Mouse (Mus musculus): ENCODE results near the gene Arhgef5.
"Not testable (repeated sequence)": the region's sequence is repeated elsewhere in the genome, so short reads cannot be mapped to it uniquely, and the experiment has no call there.

Gene Arhgef5

DNA sequence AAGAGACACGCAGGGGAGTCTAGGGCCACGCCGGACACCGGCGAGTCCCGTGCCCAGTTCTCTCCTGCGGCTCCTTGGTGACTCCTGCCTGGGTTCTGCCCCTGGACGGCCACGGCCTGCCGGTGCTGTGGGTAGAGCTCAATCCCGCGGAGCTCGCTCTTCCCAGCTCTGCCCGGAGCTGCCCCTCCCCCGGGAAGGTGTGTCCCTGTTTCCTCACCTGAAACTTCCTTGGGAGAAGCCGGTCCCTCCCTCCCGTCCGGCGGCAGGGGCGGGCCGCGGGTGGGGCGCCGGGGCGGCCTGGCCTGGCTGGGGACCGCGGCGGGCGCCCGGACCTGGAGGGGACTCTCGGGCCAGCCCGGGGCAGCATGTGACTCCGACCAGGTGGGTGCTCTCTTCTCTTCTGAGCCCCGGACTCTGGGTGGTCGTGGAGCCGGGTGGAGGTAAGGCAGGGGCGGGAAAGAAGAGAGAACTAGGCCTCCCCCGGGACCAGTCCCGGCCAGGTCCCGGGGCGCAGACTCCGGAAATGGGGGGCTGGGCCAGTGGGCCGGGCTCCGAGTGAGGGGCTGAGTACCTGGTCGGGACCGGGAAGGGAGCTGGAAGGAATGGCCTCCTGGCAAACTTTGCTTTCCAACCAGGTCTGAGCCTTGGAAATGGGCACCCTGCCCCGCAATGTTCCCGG, at the start of gene Arhgef5:
Gene Arhgef5 (plus strand): TSS at position 220 of the 679 bp plus-strand sequence.
- ChIA-PET CTCF (interaction anchor here in 2 of 4 experiments (0.7 to 0.8 kb wide), 2 partner anchors 11 to 14 kb away, joined by 3 to 7 read pairs; no protein-coding TSS in a partner anchor), POLR2A (interaction anchor here in 1 of 4 experiments (1.0 kb wide), 1 partner anchor 401 kb away, joined by 3 read pairs; the partner anchor contains the start of gene Tpk1)

DNA sequence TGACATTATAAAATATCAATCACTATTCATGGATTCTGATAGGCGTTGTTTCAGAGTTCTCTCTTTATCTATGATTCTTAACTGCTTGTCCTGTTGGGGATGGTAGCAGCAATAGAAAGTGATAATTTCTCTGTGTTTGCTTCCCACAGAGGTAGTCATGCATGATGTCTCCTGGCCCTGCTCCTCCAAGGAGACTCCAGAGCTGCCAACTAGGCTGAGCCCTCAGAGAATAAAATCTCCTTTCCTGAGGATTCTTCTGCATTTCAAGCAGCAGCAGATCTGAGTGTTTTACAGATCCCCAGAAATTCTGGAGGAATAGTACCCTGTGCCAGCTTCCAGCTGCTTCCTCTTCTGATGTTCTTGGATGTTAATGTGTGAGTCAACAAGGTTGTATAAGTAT, 34.1 kb upstream of the Arhgef5 start, which contains the start of gene Olfr47:
Gene Olfr47 (plus strand): TSS at position 275 of the 400 bp plus-strand sequence.
- POLR2A ChIA-PET, CTCF ChIA-PET: not testable (repeated sequence)

DNA sequence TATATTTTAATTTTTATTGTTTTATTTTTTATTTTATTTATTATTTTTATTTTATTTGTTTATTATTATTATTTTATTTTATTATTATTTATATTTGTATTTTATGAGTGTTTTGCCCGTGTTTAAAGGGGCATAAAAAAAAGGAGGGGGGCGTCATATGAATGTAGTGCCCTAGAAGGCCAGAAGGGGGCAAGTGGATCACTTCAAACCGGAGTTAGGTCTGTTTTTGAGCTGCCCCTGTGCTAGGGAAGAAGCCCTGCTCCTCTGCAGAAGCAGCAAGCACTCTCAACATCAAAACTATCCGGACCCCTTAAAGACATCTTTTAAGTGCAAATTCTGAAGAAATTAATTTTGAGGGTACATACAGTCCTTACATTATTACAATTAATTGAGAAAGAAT, 23.3 kb upstream of the Arhgef5 start:
- POLR2A ChIA-PET = no interaction called here
- CTCF ChIA-PET = interaction anchor here in 3 of 4 experiments (0.5 to 2.3 kb wide), 3 partner anchors 55 to 182 kb away, joined by 3 to 9 read pairs (median 3); no protein-coding TSS in a partner anchor

DNA sequence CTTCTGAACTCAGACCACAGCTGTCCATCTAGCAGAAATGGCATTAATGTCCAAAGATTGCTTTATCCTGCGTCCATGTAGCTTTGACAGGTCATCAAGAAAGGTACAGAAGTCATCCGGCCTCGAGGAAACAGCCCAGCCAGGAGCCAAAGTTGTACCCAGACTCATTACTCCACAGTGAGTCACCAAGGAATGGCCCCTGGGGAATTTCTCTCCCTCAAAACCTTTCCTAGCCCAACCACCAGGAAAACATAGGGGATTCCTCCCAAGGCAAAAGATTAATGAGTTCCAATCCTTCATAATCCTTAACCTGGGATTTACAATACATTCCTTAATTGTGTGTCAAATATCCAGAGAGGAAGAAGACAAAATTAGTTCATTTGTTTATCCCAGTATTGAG, 18.0 kb upstream of the Arhgef5 start:
- CTCF ChIA-PET = no interaction called here

DNA sequence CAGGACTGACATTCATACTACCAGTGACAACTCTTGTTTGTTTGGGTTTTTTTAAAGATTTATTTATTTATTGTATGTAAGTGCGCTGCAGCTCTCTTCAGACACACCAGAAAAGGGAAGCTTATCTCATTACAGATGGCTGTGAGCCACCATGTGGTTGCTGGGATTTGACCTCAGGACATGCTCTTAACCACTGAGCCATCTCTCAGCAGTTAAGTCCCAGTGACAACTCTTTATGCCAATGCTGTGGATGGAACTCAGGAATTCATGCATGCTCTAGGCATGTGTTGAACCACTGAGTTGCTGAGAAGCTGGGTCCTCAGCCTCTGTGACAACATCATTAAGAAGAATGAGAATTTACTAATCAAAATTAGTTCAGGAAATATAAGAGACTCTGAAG, 12.4 kb upstream of the Arhgef5 start:
- CTCF ChIA-PET = no interaction called here

More for the DNA sequence above, 18.0 kb upstream of the Arhgef5 start:
- POLR2A ChIA-PET = no interaction called here

DNA sequence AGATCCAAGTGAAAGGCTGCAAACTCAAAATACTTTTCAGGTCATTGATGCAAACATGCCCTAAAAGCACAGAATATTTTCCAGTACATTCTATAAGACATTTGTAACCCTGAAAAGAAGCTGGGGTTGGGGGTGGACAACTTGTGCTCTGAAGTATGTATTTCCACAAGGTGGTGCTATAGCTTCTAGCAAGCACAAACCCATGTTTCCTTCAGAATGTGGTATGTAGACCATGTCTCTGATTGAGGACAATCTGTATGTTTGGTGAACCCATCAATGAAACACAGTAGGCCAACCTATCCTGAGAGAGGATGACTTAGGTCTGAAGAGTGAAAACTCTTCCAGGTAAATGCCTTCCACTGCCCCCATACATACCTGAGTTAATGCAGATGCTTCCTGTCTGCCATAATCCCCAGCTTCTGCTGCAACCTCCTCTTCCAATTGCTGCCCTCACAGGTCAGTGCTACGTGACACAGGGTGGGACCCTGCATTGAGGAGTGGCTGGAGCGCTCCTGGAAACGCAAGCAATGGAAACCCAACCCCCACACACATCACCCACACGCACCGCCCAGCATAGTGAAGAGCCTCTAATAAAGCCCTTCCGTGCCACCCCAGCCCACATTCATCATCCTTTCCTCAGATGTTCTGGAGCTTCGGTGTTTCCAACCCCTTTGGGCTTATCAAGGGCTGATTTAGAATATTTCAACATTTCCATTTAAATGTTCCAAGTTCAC, 11.0 kb upstream of the Arhgef5 start:
- ChIA-PET POLR2A (no interaction called here), CTCF (interaction anchor here in 3 of 4 experiments (0.5 to 1.3 kb wide), 5 partner anchors 11 to 196 kb away, joined by 3 to 9 read pairs (median 4); partner anchors contain the start of gene Arhgef5 (in 1 of the 3))

More for the DNA sequence above, 12.4 kb upstream of the Arhgef5 start:
- POLR2A ChIA-PET = no interaction called here

DNA sequence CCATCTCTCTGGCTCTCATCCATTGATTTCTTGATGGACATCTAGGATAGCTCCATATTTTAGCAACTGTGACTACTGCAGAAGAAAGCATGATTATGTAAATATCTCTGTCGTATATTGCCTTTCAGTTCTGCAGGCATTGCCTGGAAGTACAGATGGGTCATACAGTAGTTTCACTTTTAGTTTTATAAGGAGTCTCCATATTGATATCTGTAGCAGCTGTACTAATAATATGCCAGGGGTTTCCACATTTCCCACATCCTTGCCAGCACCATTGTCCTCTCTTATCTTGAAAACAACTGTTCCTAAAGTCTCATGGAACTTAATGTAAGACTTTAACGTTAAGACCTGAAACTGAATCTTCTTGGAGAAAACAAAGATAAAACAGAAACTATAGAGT, 4.6 kb upstream of the Arhgef5 start:
- ChIA-PET CTCF (no interaction called here), POLR2A (no interaction called here)

DNA sequence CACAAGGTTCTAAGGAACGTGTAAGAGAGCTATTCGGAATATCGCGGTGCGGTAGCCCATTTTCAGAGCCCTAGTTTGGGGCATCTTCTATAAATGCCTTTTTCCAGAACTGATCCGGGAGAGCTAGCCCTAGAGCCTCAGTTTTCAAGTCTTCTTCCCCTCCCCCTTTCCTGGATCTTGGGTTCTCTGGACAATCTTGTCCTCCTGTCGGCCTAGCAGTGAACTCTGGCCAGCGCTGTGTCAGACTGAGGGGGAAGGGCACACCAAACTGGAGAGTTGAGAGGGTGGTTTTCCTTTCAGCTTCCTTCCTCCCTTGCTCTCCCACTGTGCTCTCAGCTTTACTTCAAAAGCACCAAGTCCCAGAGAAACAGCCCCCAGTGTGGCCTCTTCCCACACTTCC, 974 bp downstream of the Arhgef5 start:
- ChIA-PET POLR2A (interaction anchor here in 1 of 4 experiments (1.0 kb wide), 1 partner anchor 400 kb away, joined by 3 read pairs; the partner anchor contains the start of gene Tpk1), CTCF (no interaction called here)

DNA sequence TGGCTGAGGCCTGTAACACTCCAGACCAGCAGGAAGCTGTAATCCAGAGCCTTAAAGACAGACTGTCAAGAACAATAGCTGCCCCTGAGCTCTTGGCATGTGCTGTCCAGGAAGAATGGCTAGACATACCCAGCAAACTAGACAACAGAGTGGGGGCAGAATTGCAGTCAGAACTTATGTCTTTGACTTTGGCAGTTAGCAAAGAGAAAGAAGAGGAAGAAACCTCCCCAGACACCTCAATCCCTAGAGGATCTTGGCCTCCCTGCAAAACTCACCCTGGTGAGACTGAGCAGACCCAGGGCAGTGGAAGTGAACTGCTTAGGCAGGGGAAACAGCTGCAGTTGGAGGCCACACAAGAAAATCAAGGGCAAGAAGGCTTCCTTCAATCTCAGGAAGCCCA, 7.2 kb downstream of the Arhgef5 start:
- ChIA-PET CTCF (no interaction called here), POLR2A (no interaction called here)

DNA sequence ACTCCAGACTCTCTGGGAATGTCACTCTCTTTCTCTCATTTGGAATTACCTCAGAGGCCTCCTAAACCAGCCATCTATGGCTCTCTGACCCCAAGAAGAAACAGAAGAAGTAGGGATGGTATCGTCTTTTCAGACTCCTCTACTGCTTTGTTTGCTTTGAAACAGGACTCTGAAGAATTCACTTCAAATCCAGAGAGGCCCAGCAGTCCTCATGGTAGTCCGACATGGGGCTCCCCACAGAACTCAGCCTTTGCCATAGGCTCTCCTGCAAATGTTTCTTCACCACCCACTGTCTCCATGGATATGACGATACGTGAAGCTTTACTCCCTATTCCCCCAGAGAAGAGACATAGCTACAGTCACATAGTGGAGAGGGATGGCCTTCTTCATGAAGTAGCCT, 8.7 kb downstream of the Arhgef5 start:
- CTCF ChIA-PET = no interaction called here
- POLR2A ChIA-PET = no interaction called here

DNA sequence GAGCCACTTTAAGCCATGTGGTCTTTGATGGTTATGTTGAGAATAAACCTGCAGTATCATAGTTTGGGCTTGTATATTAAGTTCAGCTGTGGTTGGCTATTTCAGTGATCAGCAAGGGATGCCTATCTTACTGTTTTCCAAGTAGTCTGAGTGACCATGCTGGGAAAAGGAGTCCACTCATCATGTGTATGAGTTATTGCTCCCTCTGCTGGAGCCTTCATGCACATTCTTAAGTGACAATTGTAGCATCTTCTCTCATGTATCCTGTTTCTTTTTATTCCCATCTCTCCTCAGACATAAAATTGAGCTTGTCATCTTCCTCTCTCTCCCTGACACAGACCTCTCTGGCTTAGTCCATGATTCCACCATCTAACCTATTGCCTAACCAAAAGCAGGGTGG, 12.9 kb downstream of the Arhgef5 start:
- ChIA-PET CTCF (interaction anchor here in 1 of 4 experiments (0.6 kb wide), 1 partner anchor 10 kb away, joined by 3 read pairs; no protein-coding TSS in a partner anchor), POLR2A (no interaction called here)

DNA sequence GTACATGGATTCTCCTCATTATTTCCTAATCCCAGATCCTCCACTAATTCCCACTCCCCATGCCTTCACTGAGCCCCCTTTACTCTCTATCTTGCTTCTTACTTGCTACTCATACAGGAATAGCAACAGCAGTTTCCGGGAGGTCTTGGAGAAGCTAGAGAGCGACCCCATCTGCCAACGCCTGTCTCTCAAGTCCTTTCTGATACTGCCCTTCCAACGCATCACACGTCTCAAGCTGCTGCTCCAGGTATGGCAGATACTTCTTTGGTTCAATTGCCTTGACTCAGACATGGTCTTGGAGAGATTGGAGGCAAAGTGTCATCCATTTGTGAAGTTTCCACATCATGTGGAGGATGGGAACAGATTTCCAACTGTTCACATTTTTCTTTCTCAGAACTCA, 15.1 kb downstream of the Arhgef5 start:
- ChIA-PET CTCF (no interaction called here), POLR2A (no interaction called here)

DNA sequence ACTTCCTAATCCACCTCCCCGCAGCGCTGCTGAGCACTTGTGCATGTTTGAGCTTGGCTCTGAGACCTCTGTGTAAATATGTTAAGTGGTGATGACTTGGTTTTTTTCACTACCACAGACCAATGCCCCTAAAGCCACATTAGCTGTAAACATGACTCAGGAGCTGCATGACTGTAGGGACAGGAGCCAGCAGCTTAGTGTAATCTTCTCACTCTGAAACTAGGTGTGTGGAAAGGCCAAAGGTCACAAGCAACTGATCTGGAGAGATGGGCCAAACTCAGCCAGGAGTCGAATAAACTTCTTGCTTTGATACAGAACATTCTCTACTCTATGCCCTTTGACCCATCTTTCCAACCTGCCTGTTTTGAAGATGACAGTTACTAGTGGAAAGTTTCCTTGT, 26.7 kb downstream of the Arhgef5 start:
- ChIA-PET CTCF (no interaction called here), POLR2A (no interaction called here)

DNA sequence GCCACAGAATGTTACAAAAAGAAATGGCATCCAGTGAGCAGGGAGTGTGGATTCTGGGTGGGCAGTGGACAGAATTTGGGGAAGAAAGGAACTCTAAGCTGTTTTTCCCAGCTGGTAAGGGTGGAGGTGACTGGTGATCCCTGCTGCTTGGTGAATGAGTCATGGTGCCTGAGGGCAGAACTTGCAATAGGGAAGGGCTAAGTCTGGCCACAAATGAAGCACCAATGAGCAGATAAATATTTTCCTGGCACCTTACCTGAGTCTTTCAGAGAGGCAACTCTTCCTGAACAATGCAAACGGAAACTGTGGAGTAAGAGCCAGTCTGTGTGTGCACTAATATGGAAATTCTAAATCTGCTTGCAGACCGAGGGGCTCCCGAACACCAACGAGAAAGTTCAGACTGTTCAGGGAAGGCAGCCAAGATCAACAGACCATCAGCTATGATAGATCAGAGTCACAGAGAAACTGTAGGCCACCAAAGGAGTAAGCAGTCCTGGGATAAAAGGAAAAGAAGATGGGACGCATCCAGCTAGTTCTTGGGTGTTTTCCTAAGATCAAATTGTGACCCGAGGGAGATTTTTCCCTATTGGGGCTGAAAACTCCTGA, 27.2 kb downstream of the Arhgef5 start:
- POLR2A ChIA-PET = interaction anchor here in 1 of 4 experiments (1.2 kb wide), 1 partner anchor 8 kb away, joined by 3 read pairs; no protein-coding TSS in a partner anchor
- CTCF ChIA-PET = no interaction called here

DNA sequence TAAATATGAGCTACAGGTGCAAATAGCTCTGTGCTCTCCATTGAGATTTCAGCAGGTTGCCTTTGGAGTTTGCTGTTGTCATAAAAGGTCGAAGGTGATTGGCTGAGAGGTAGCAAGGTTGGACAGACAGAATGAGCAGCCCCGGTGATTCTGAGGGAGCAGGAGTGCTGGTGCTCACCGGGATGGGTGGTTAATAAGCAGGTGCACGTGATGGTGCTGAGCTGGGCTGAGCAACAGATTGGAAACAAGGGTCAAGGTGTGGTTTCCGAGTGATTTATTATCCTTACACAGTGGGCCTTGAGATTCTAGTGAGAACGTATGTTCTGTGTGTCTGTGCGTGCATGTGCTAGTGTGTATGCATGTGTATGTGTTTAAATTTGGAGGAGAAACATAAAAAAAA, 27.8 kb downstream of the Arhgef5 start:
- ChIA-PET CTCF (no interaction called here), POLR2A (interaction anchor here in 1 of 4 experiments (1.2 kb wide), 1 partner anchor 9 kb away, joined by 3 read pairs; no protein-coding TSS in a partner anchor)

DNA sequence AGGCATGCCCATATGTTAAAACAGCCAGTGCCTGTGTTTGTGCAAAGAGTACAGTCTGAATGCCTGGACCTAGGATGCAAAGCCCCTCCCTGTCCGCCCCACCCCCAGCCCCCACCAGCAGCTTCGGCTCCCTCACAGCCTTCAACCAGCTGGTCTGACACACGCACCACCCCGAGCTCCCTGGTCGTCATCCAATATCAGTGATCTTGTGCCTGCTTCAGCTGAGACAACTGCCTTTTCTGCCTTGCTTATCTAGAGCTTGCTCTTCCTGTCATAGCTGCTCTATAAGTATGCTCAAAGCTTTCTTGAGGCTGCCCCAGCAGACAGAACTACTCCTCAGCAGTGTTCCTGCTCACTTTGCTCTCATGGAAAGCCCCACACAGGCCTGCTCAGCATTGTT, 30.5 kb downstream of the Arhgef5 start:
- ChIA-PET CTCF (interaction anchor here in 1 of 4 experiments (0.6 kb wide), 1 partner anchor 952 kb away, joined by 5 read pairs; no protein-coding TSS in a partner anchor), POLR2A (no interaction called here)

DNA sequence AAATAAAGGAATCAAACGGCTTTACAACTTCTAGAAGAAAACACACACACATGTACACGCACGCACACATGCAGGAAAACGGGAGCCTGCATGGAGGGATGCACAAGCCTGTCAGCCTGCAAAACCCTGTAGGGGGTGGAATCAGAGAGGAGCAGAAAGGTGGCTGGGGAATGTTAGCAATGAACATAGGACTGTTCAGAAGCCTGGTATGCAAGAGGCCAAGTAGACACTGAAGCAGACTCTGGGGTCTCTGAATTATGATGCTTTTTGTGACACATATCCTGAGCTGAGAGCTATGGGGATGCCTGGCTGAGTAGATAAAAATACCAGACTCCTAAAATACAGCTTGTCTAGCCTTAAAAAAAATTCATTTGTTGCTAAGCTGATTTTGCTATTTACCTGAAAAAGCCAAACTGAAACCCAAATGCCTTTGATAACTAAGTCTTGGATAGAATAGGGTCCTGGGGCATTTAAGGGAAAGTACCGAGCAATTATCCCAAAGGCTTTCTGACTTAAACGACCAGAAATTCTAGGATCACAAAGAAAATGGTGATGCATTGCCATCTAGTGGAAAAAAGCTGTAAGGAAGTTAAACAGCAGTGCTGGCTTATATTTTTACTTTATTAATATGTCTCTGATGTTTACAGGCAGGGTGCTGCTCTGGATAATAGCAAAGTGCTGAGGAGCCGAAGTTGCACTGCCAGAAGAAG, 31.6 kb downstream of the Arhgef5 start:
- CTCF ChIA-PET = interaction anchor here (0.6 to 1.9 kb wide), 10 partner anchors 12 to 275 kb away, joined by 3 to 9 read pairs (median 4); partner anchors contain the start of gene Nobox (in 2 of the 4)
- POLR2A ChIA-PET = no interaction called here

DNA sequence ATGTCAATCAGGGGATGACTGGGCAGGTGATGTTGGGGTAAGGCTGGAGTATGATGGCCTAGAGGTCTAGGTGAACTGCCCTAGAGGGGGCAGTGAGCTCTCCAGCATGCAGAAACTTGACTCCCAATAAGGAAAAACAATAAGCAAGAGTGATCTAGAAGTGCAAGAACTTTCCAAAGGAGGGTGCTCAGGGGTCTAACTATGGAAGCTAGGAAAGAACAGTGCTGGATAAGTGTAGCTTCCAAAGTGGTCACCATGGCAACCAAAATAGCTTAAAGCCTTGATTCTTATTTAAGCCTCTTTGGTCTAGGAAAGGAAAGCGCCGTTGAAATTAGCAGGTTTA, 32.1 kb downstream of the Arhgef5 start:
- ChIA-PET CTCF (interaction anchor here (1.0 to 1.9 kb wide), 9 partner anchors 12 to 275 kb away, joined by 3 to 9 read pairs (median 4); partner anchors contain the start of gene Nobox (in 2 of the 4)), POLR2A (no interaction called here)

DNA sequence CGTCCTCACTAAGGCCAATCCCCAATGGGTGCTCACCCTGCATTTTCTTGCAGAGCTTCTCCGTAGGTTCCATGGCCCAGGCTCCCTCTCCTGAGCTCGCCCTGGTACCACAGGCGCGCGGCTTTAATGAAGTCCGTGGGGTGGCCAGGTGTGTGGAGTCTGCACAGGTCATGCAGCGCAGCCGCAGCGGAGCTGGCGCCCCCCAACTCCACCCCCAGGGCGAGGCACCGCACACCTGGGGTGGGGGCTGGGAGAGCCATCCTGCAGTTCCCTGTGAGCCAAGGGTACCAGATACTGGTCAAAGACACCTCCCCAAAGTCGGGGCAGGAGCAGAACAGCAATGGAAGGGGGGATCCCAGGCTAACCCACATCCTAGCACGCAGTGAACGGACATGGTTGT, 44.1 kb downstream of the Arhgef5 start, which contains the start of gene Nobox:
Gene Nobox (minus strand): TSS at position 101 of the 400 bp plus-strand sequence.
- ChIA-PET CTCF (interaction anchor here in 2 of 4 experiments (0.7 to 1.0 kb wide), 2 partner anchors 12 kb away, joined by 3 read pairs; no protein-coding TSS in a partner anchor), POLR2A (no interaction called here)

All from embryonic stem cell, embryonic (primary cell).